8 mouse cellular contexts compared by ENCODE assay signal in the genomic region with DNA sequence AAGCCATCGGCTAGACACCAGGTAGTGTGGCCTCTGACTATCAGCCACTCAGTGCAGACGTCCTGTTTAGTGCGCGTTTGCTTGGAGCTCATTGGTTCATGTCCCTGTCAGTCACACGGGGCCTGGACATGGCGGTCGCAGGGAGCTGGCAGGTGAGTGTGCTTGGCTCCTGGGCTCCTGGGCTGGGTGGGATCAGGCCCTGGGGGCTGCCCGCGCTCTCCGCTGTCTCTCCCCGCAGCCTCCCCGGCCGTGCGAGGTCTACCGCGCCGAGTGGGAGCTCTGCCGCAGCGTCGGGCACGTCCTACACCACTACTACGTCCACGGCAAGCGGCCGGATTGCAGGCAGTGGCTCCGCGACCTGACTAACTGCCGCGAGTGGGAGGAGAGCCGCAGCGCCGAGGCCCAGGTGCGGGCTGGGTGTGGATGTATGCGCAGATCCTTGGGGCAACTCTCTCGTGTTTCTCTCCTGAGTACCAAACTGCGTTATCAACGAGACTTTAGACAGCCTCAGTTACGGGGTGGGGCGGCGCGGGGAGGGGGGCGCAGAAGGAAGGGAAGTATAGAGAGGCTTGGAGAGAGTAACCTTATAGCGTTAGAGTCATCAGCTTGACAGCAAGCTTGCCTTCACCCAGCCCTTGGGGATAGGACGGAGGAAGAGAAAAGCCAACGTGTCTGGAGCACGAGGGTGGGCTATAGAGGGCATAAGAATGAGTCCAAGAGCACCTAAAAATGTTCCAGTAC. TPM values are rescaled to one million over a fixed set of nuclear protein-coding genes. Genes with fewer than 3 reads are reported as not detected.
A peak's percentile ranks its signal among the peaks of the same experiment; 100 is the strongest.
DNase-seq lines count a peak whose midpoint lies in the region; ATAC-seq and TF ChIP-seq lines count a peak whose summit lies in the region.

Gene 2510002D24Rik, plus strand, starts transcription at position 111 of the 741 bp plus-strand sequence.
Gene Gm28539, plus strand, starts transcription at position 117 of the 741 bp plus-strand sequence.

- H3K27me3 ChIP-seq in erythroblast, embryonic 14.5 days (ENCODE audit: control insufficient read depth) = no peaks in the 10 kb centered on the region
- no peaks in the 10 kb centered on the region for H3K27me3 ChIP-seq in heart, embryonic 11.5 days (ENCODE audit: control insufficient read depth, insufficient read depth, low read length)
- no peaks in the 10 kb centered on the region for H3K27me3 ChIP-seq in kidney, embryonic 16.5 days (ENCODE audit: insufficient read depth, low read length)
- no peaks in the 10 kb centered on the region for H3K27me3 ChIP-seq in liver, adult 2 months (ENCODE audit: control insufficient read depth, insufficient read depth, low read length)
- no peaks in the 10 kb centered on the region for H3K27me3 ChIP-seq in myocyte (ENCODE audit: control insufficient read depth, insufficient read depth, insufficient read length)
- no peaks in the 10 kb centered on the region for H3K27me3 ChIP-seq in splenic B cell, adult 2 months (ENCODE audit: control insufficient read depth, insufficient read depth, low read length, poor library complexity, severe bottlenecking)

- no peaks in the 10 kb centered on the region for H3K9me3 ChIP-seq in erythroblast, embryonic 14.5 days (ENCODE audit: control insufficient read depth, low read length)
- H3K9me3 ChIP-seq in heart, embryonic 11.5 days (replicated peaks; ENCODE audit: control insufficient read depth, low read length) = no peaks in the 10 kb centered on the region
- no peaks in the 10 kb centered on the region for H3K9me3 ChIP-seq in kidney, embryonic 16.5 days (ENCODE audit: low read length)

- TF ChIP-seq POLR2A in brain, embryonic 14.5 days (IDR thresholded peaks at IDR 0.05; ENCODE audit: borderline replicate concordance, extremely low read depth, insufficient read depth, insufficient read length, poor library complexity, severe bottlenecking) = peak; percentile 59; the same call in 1 of the 2 replicates
- TF ChIP-seq POLR2A in liver, adult 2 months (IDR thresholded peaks at IDR 0.05; ENCODE audit: extremely low read depth, insufficient read depth, low read length) = peak; percentile 88
- TF ChIP-seq POLR2A in myocyte (IDR thresholded peaks at IDR 0.05; ENCODE audit: insufficient read length, low read depth) = no peak

- peak within 1 kb of the TSS; percentile 46; the same call in 1 of the 2 replicates for H3K27ac ChIP-seq in heart, embryonic 11.5 days (ENCODE audit: low read depth, low read length)
- H3K27ac ChIP-seq in kidney, embryonic 16.5 days (ENCODE audit: low read length) = peak within 1 kb of the TSS; percentile 59
- H3K27ac ChIP-seq in liver, adult 2 months (replicated peaks; ENCODE audit: insufficient read depth, low read depth, low read length) = peak within 1 kb of the TSS; percentile 74

- H3K36me3 ChIP-seq in erythroblast, embryonic 14.5 days (ENCODE audit: control insufficient read depth) = peaks cover 63% of the 10 kb centered on the region
- 0 out of 2 replicates have a peak, but pooled peaks cover 3% of the 10 kb centered on the region for H3K36me3 ChIP-seq in heart, embryonic 11.5 days (ENCODE audit: control insufficient read depth, insufficient read depth, low read length)
- H3K36me3 ChIP-seq in kidney, embryonic 16.5 days (ENCODE audit: insufficient read depth, low read length) = peaks cover 38% of the 10 kb centered on the region
- H3K36me3 ChIP-seq in liver, adult 2 months (ENCODE audit: control insufficient read depth, insufficient read depth, low read length) = peaks cover 21% of the 10 kb centered on the region
- peaks cover 27% of the 10 kb centered on the region for H3K36me3 ChIP-seq in myocyte (ENCODE audit: control insufficient read depth, insufficient read depth)
- H3K36me3 ChIP-seq in splenic B cell, adult 2 months (ENCODE audit: control insufficient read depth, insufficient read depth, low read length, poor library complexity, severe bottlenecking) = peaks cover 5% of the 10 kb centered on the region

- peak; percentile 96 for ATAC-seq in heart, embryonic 11.5 days (replicated peaks; ENCODE audit: insufficient number of reproducible peaks, low FRiP score, low TSS enrichment)
- peak; percentile 98 for ATAC-seq in kidney, embryonic 16.5 days (ENCODE audit: low FRiP score, low TSS enrichment)

- WGBS in heart, embryonic 11.5 days (ENCODE audit: insufficient replicate concordance) = under 1% methylated on average over 46 of the region's 46 CpGs
- under 1% methylated on average over 46 of the region's 46 CpGs for WGBS in kidney, embryonic 16.5 days
- WGBS in liver, adult 2 months = under 1% methylated on average over 46 of the region's 46 CpGs

- peak within 1 kb of the TSS; percentile 89 for H3K4me3 ChIP-seq in erythroblast, embryonic 14.5 days (replicated peaks)
- H3K4me3 ChIP-seq in heart, embryonic 11.5 days (ENCODE audit: low read depth, low read length) = peak within 1 kb of the TSS; percentile 97
- peak within 1 kb of the TSS; percentile 84 for H3K4me3 ChIP-seq in kidney, embryonic 16.5 days (ENCODE audit: low read length)
- peak within 1 kb of the TSS; percentile 80 for H3K4me3 ChIP-seq in liver, adult 2 months (ENCODE audit: insufficient read depth, low read depth, low read length)
- no peak within 1 kb of the TSS for H3K4me3 ChIP-seq in myocyte

- peak within 1 kb of the TSS; percentile 93 for H3K9ac ChIP-seq in heart, embryonic 11.5 days (ENCODE audit: low read depth, low read length)
- peak within 1 kb of the TSS; percentile 87 for H3K9ac ChIP-seq in kidney, embryonic 16.5 days (replicated peaks; ENCODE audit: low read length)
- peak within 1 kb of the TSS; percentile 95 for H3K9ac ChIP-seq in liver, adult 2 months (ENCODE audit: low read depth, low read length)

- peak within 1 kb of the TSS; percentile 70 for H3K4me2 ChIP-seq in heart, embryonic 11.5 days
- H3K4me2 ChIP-seq in kidney, embryonic 16.5 days (replicated peaks; ENCODE audit: low read depth, low read length) = peak within 1 kb of the TSS; percentile 74
- peak within 1 kb of the TSS; percentile 12 for H3K4me2 ChIP-seq in myocyte (ENCODE audit: low read depth)

- H3K79me2 ChIP-seq in liver, adult 2 months (ENCODE audit: control insufficient read depth, insufficient read depth, low read length) = peaks cover 7% of the 10 kb centered on the region; the same call in 1 of the 2 replicates
- H3K79me2 ChIP-seq in myocyte (ENCODE audit: control insufficient read depth, insufficient read depth) = no peaks in the 10 kb centered on the region

- peaks cover 20% of the 10 kb centered on the region for H3K4me1 ChIP-seq in erythroblast, embryonic 14.5 days (ENCODE audit: control insufficient read depth)
- no peaks in the 10 kb centered on the region for H3K4me1 ChIP-seq in heart, embryonic 11.5 days (ENCODE audit: control insufficient read depth, insufficient read depth, low read length)
- 0 out of 2 replicates have a peak, but pooled peaks cover 4% of the 10 kb centered on the region for H3K4me1 ChIP-seq in kidney, embryonic 16.5 days (ENCODE audit: insufficient read depth, low read length)
- H3K4me1 ChIP-seq in liver, adult 2 months (ENCODE audit: control insufficient read depth, insufficient read depth, low read length) = peaks cover 4% of the 10 kb centered on the region

- H3ac ChIP-seq in myocyte (ENCODE audit: control insufficient read depth, insufficient read length) = peak within 1 kb of the TSS; percentile 34

- no peak for TF ChIP-seq CTCF in brain, embryonic 14.5 days (IDR thresholded peaks at IDR 0.05; ENCODE audit: borderline replicate concordance, extremely low read depth, insufficient read depth, insufficient read length)
- no peak for TF ChIP-seq CTCF in liver, adult 2 months (IDR thresholded peaks at IDR 0.05; ENCODE audit: low read depth, low read length)

- DNase-seq in A20 (ENCODE audit: low read depth, low spot score) = peak; percentile 97
- DNase-seq in brain, embryonic 14.5 days (ENCODE audit: low read depth) = peak; percentile 97
- DNase-seq in liver, adult 2 months (ENCODE audit: extremely low read depth, low read depth, low spot score) = peak; percentile 90
- peak; percentile 97 for DNase-seq in splenic B cell, adult 2 months (ENCODE audit: low read depth, low spot score)

TF ChIP-seq in myocyte, 11 proteins besides CTCF, POLR2A, EP300 and RAD21:
- no peak for TF ChIP-seq SRF (IDR thresholded peaks at IDR 0.05; ENCODE audit: control insufficient read depth, insufficient read length, low read depth)
- TF ChIP-seq POLR2AphosphoS2 (IDR thresholded peaks at IDR 0.05; ENCODE audit: insufficient read length, low read depth) = peak; percentile 61
- TF ChIP-seq CEBPB (IDR thresholded peaks at IDR 0.05; ENCODE audit: insufficient read depth, poor library complexity, severe bottlenecking) = no peak
- TF ChIP-seq TCF12 (IDR thresholded peaks at IDR 0.05; ENCODE audit: insufficient read depth, poor library complexity, severe bottlenecking) = no peak

RNA-seq across cellular contexts. Expression of gene 2510002D24Rik, which starts in this region (rescaled TPM):
- 35.8 and 39.8 TPM in 2 replicates for polyA plus RNA-seq in brain, embryonic 14.5 days (2012; rRNA removed)
- polyA plus RNA-seq in erythroblast, embryonic 14.5 days (2012) = 4.2 and 4.5 TPM in 2 replicates
- 32.3 and 35.6 TPM in 2 replicates for polyA plus RNA-seq in heart, embryonic 11.5 days (2014; fragmentation: Nextera tagmentation; extraction: Ambion mirVana)
- polyA plus RNA-seq in kidney, embryonic 16.5 days (2015; fragmentation: Nextera tagmentation; extraction: Ambion mirVana) = 50.5 and 51.9 TPM in 2 replicates
- total RNA-seq in liver, adult 2 months (2014; rRNA removed) = 14.3 and 15.3 TPM in 2 replicates
- polyA plus RNA-seq in liver, adult 2 months (2012; rRNA removed) = 31.9 and 57.9 TPM in 2 replicates
- 1.2 TPM for polyA plus RNA-seq in myocyte (2012; fragmentation: generic; extraction: Trizol)

RNA-seq across cellular contexts. Expression of gene Gm28539, which starts in this region (rescaled TPM):
- polyA plus RNA-seq in brain, embryonic 14.5 days (2012; rRNA removed) = 1.4 TPM in 1 of 2 replicates, not detected in the other
- polyA plus RNA-seq in erythroblast, embryonic 14.5 days (2012) = not detected in 2 replicates
- not detected in 2 replicates for polyA plus RNA-seq in heart, embryonic 11.5 days (2014; fragmentation: Nextera tagmentation; extraction: Ambion mirVana)
- polyA plus RNA-seq in kidney, embryonic 16.5 days (2015; fragmentation: Nextera tagmentation; extraction: Ambion mirVana) = not detected in 2 replicates
- total RNA-seq in liver, adult 2 months (2014; rRNA removed) = 0.94 TPM in 1 of 2 replicates, not detected in the other
- 2.1 and 2.9 TPM in 2 replicates for polyA plus RNA-seq in liver, adult 2 months (2012; rRNA removed)
- 0.49 TPM for polyA plus RNA-seq in myocyte (2012; fragmentation: generic; extraction: Trizol)

Comparison
In these comparisons a context has a peak if more than half of its experiments do, and no peak if none do; other contexts are left out.
1. H3K4me2 ChIP-seq: peak in every context shown above with its lines; median percentile 74 in kidney, embryonic 16.5 days; 70 in heart, embryonic 11.5 days; 12 in myocyte.